Mouse (Mus musculus) G1E (cell line): Measurements from ENCODE around the gene Ism1.

Source experiments
- CTCF ChIP-seq: IDR thresholded peaks from 2 replicates; pipeline ENCODE4 v1.5.1; 2012; ENCODE audit warnings: low read depth, low read length, inconsistent platforms, mixed read lengths
- GATA1 ChIP-seq: IDR thresholded peaks from 2 replicates; pipeline ENCODE4 v1.6.1; 2012; ENCODE audit warnings: borderline replicate concordance, low read length, inconsistent platforms, mixed read lengths
- POLR2AphosphoS5 ChIP-seq: IDR thresholded peaks from 2 replicates; pipeline ENCODE4 v1.6.1; 2012; ENCODE audit warnings: low read depth, low read length, inconsistent platforms; ENCODE audit not compliant: insufficient replicate concordance

DNA sequence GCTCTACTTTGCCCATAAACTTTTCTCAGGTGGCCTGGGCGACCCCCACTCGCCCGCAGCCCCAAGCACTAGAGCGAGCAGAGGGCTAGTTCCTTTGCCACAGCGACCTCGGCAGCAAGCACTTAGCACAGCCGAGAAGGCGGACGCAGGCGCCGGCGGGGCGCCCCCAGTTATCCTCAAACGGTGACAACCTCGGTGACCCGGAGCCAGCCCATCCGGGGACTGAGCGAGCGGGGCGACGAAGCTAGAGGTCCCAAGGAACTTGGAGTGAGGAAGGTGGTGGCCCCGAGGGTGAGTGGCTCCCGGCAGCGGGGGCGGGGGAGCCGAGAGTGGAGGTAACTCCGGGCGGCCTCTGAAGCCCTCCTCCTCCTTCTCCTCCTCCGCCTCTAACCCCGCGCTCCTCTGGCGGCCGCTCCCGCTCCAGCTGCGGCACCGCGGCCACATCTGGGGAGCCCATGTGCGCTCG is at the start of gene Ism1:
- TF ChIP-seq CTCF (no peak), GATA1 (no peak), POLR2AphosphoS5 (no peak)
